Mouse (Mus musculus) erythroblast, adult 5-6 weeks (primary cell): Measurements from ENCODE around the gene Serpina6. TPM values are rescaled to one million over a fixed set of nuclear protein-coding genes. Genes with fewer than 3 reads are reported as not detected.

Experiments used
- ATAC-seq: replicated peaks from 2 replicates; pipeline ENCODE4 v1.8.0; 2016; ENCODE audit warnings: moderate number of reproducible peaks, mild to moderate bottlenecking, moderate TSS enrichment, inconsistent platforms; ENCODE audit not compliant: poor library complexity, low FRiP score, severe bottlenecking
- total RNA-seq, 2 experiments: library from RNA; stranded (forward) in 1 of 2; stranded (reverse) in 1 of 2; fragments of 150-400 nt in 1 of 2; fragments of 200-764, 138-1000 nt in 1 of 2; gene quantifications; 2 replicates each; pipeline versions ENCODE4 v1.2.3 to v1.2.4; 2015 to 2017; ENCODE audit warnings: low replicate concordance in 2 of 2

The Serpina6 gene
- total RNA-seq, 2 experiments from 2014 or later = not detected

DNA sequence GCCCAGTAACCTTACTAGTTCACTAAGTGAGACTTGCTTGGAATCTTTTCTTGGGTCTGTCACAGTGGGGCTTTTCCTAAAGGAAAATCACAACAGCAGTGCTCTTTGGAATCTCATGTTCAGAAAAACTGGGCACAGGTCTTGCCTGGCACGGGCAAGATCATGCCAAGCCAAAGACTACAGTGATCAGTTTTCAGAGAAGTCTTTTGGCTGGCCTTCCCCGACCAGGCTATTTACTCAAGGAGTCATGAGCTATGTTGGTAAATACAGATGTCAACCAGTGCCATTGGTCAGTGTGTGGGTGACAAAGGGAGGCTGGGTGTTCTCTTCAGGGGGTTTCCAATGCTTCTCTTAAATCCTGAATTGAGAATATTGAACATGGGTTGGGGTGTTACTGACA is 2.2 kb upstream of the Serpina6 start:
- ATAC-seq = no peak

DNA sequence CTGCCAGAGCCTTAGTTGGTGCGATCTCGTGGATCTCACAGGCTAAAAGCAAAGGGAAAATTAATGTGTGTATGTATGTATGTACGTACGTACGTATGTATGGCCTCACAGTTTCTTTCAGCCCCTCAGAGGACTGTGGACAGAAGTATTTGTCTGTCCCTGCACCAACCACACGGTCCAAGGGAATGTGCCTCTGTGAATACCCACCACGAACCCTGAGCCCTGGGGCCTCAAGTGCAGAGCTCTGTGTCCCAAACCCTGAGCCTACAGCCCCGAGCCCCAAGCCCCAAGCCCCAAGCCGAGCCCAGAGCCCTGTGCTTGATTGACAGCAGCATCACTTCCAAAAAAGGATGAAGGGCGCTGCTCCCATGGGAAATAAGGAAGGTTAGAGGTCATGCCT is 979 bp upstream of the Serpina6 start:
- ATAC-seq = no peak

DNA sequence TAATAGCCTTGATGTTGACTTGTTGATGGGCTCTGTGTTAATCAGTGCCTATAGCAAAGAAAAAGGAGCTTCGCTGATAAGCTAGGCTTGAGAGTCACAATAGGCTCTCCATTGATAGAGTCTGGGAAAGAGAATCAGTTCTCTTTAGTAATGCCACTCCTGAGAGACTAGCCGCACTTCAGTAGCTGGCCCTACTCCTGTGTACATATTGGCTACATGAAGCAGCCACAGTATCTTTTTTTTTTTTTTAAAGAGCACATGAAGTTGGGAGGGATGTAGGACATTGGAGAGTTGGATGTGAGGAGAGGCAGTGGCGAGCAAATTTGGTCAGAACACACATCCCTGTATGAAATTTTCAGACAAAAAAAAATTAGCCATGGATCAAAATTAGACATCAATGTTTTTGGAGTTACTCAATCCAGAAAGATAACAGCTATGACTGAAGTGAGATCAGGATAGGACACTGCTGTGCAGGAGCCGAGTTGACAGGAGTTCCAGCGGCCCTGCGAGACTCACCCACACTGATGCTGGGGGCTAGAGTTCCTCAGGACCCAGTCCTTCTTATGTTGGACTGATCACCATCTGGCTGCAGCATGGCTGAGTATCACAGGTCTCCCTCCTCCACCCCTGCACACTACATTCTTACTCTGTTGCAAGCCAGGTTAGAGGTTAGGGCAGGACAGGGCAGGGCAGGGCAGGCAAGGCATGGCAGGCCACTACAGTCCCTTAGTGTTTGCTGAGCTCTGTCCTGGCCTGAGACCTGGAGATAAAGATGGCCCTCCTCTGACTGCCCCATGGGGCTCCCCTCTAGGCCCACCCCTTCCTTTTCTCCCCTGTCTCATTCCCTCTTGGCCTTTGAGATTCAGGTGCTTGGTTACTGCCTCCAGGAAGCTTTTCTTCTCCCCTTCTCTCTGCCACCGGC is 1.6 kb downstream of the Serpina6 start:
- ATAC-seq = no peak

DNA sequence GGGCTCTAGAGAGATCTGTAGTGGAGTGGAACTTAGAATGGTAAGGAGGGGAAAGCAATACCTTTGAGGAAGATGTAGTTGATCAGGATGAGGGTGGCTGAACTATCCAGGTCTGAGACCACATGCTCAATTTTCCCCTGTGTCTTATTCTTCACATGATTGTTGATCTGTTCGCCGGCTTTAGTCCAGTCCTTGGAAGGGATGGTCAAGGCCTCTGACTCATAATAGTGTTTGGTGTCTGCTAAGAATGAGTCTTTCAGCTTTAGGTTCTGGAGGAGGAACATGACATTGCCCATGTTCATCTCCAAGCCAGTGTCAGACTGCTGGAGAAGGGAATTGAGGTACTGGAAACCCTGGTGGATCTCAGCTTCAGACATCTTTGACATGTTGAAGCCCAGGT is 3.2 kb downstream of the Serpina6 start:
- ATAC-seq = no peak

DNA sequence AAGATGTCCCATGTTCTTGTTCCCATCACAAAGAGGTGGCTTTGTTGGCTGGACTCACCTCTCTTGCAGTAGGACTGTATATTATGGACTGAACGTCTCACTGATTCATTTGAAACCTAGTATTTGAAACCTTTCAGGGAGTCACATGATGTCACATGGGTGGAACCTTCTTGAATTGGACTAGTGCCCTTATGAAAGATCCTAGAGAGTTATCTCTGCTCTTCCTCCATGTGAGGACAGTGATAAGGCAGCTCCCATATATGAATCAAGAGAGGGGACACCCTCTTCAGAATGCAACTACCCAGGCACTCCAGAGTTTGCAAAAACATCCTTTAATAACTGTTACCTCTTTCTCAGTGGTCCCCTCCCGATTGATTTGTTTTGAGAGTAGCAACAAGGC is 10.7 kb downstream of the Serpina6 start:
- no peak for ATAC-seq

DNA sequence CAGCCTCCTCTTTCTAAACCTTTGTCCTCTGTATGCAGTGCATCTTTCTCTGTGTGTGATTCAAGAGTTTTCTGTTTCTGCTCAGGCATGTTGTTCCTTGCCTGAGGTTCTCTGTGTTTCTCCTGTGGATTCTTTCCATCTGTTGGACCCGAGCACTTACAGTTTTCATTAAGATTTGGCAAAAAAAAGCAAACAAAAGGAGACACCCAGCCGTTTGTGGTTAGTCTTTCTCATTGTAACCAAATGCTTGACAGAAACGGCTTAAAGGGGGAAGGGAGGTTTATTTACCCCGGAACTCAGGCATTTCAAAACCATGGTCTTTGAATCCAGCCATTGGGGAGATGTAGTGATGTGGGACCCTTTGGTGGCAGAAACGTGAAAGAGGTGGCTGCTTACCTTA is 12.4 kb downstream of the Serpina6 start:
- ATAC-seq = no peak

DNA sequence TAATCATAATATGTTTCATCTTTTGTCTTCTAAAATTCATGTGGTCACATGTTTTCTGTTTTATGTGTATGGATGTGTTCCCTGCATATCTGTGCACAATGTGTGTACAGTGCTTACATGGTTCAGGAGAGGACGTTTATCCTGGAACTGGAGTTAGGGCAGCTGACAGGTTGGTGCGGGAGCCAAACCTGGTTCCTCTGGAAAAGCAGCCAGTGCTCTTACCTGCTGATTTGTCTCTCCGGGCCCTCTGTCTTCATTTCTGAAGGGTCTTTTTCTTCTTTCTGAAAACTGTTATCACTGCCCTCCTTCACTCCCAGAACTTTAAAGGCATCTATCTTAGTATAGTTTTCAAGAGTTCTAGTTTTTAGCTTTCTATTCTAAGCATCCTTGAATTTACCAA is 13.2 kb downstream of the Serpina6 start:
- ATAC-seq = no peak

DNA sequence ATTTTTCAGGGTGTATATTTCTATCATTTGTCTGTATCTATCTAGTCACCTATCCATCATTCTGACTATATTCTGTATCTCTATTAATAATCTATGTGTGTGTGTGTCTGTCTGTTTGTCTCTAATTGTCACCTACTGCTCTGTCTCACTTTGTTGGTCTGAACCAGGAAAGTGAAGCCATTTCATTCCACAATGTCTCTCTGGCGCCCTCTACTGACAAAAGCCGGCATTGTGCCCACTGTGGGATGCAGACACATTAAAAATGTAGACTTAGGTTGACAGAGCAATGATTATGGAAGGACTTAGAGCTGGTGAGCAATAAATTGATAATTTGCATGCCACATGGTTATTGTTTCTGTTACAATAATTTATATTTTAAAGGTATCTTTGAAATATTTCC is 13.7 kb downstream of the Serpina6 start:
- ATAC-seq = no peak

DNA sequence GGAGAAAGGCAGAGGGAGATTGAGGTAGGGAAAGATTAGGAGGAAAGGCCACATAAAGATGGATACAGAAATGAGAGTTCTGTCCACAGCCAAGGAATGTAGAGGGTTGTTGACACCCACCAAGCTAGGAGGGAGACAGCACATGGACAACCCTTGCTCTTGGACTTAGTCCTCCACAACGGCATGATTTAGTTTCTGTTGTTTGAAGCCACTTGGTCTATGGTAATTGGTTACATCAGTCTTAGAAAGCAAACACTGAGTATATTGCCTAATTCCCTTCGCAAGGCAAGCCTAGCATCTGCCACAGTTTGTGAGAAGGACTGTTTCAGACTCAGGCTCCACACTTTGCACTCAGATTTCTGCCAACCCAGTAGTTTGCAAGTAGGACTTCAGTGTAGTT is 21.2 kb downstream of the Serpina6 start:
- no peak for ATAC-seq

DNA sequence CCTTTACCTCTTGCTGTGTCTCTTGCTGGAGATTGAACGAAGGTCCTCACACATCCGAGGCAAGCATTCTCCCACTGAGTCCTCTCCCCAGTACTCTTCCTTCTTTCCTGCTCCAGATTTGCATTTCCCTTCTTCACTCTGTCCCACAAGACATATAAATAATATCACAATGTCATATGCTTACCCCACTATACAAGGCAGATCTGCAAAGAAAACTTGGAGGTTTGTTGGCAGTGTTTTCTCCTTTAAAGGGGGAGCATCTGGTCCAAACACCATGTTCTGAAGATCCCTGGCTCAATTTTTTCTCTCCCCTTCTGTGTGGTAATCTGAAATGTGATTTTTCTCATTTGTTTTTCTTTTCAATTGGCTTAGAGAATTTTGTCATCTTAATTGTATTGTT is 22.6 kb downstream of the Serpina6 start:
- no peak for ATAC-seq

DNA sequence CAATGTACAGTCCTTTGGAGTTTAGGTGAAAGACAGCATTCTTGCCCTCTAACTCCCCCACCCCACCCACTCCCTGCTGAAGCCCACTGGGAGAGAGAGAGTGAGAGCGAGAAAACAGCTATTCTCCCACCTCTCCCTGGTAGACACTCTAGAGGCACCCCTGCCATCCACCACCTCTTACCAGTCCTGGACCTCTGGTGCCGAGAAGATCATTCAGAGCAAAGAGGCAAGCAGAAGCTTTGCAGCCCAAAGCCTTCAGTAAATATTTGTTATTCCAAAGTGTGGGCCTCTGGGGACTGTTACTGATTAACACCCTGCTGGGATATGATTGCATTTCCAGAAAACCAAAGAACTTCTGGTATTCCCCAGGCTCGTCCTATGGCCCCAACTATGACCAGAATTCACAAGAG is 25.8 kb downstream of the Serpina6 start, which contains the start of gene Serpina10:
TSS of gene Serpina10 (minus strand) at position 242 of the 410 bp plus-strand sequence.
- no peak for ATAC-seq

DNA sequence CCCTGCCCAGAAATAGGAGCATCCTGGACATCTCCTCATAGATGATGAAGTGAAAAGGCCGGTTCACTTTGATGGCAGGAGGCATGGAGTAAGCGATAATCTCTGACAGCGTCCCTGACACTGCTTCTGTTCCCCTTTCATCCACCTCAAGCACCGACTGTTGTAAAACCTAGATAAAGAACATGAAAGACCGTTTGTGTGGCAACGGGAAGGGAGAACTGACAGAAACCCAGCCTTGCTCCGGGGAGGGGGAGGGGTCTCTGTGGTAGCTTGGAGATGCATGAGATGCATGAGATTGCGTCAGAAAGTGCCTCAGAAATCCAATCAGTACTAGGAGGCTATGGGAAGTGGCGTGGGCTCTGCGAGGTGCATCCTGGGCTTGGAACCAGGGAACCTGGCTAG is 40.2 kb downstream of the Serpina6 start:
- no peak for ATAC-seq

DNA sequence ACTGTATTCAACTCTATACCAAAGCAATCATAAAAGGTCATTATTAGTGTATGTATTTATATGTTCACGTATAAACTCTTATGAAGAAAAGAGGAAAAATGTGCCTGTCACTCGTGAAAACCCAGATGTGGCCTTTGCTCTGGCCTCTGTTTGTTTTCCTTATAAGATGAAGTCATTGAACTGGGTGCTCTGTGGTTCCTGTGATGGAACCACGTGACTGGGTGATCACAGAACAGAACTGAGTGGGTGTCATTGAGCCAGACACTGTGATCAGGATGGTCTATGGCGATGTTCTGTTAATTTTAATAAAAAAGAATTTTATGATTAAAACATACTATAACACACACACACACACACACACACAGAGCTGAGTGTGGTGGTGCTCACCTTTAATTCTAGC is 41.3 kb downstream of the Serpina6 start:
- no peak for ATAC-seq

DNA sequence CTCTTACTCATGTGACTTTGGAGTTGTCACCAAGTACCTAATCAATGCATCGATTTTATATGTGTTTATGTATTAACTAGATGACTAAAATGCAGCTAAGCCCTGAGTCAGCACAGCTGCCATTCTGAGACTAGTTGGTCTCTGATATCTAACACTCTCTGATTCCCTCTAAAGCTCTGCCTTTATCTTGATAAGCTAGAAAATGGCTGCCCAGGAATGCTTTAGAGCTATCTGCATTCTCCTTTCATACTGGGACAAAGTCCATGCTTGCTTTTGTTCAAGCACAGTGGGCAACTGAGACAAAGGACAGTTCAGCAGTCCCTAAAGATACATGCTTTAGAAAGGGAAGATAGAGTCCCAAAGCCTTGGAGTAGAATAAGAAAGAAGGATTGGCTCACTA is 41.9 kb downstream of the Serpina6 start:
- no peak for ATAC-seq

DNA sequence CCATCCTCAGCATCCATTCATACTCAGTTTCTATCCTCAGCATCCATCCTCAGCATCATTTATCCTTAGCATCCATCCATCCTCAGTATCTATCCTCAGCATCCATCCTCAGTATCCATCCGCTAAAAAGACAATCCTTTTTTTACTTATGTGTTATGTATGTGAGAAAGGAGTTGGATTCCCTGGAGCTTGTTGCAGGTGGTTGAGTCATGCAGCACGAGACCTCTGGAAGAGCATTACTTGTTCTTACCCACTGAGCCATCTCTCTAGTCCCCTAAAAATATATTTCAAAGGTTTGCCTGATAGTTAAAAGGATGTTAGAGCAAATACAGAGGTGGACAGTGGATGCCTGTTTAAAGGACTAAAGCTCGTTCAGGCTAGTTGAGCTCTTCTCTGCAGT is 55.2 kb downstream of the Serpina6 start:
- no peak for ATAC-seq

DNA sequence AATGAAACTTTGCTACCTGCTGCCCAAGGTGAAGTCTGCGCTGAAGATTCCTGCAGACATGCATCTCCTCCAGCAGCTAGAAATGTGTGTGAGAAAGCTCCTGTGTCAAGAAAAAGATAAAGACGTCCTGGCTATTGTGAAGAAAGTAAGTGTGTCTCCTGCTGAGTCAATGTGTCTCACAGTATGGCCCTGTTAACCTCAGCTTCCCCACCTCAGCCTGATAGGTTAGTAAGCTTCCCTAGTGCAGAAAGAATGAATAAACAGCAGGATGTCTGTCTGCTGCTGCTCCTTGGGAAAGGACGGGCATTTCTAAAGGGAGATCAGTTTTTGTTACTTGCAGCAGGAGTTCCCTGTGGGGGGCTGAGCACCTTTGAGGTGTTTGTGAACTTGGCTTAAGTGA is 56.6 kb downstream of the Serpina6 start:
- ATAC-seq = no peak

DNA sequence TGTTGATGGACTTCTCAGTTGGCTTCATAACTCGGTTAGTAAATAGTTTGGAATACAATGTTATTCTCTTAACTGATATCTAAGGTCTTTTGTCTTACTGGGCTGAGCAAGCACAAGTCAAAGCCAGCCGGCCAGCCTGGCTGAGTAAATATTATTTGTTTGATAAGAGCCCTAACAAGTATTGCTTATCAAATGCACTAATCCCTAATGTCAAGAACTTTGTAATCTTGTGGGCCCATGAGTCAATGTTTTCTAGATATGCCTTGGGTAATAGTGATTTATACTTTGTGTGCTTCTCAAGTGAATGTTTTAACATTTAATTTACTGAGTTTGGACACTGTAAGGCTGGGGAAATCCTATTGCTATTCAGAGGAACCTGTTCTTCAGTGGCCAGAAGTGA is 58.6 kb downstream of the Serpina6 start:
- ATAC-seq = no peak

Other genes with a start within 250 kb of the Serpina6 start
- not detected in 2 replicates for gene 9330161L09Rik, start 249.4 kb downstream of the Serpina6 start, total RNA-seq (2015; ENCODE audit: low replicate concordance)
- gene 9330161L09Rik, start 249.4 kb downstream of the Serpina6 start, total RNA-seq (2017; ENCODE audit: low replicate concordance) = 0.42 TPM in 1 of 2 replicates, not detected in the other
- gene Ddx24, start 231.4 kb downstream of the Serpina6 start, total RNA-seq (2015; ENCODE audit: low replicate concordance) = 21.5 and 31.8 TPM in 2 replicates
- 46.3 and 55.2 TPM in 2 replicates for gene Ddx24, start 231.4 kb downstream of the Serpina6 start, total RNA-seq (2017; ENCODE audit: low replicate concordance)
- 125 and 138 TPM in 2 replicates for gene Ifi27, start 223.0 kb downstream of the Serpina6 start, total RNA-seq (2015; ENCODE audit: low replicate concordance)
- gene Ifi27, start 223.0 kb downstream of the Serpina6 start, total RNA-seq (2017; ENCODE audit: low replicate concordance) = 117 and 145 TPM in 2 replicates
- gene Ifi27l2a, start 213.5 kb downstream of the Serpina6 start, total RNA-seq (2015; ENCODE audit: low replicate concordance) = 7.5 and 30.9 TPM in 2 replicates
- gene Ifi27l2a, start 213.5 kb downstream of the Serpina6 start, total RNA-seq (2017; ENCODE audit: low replicate concordance) = 3.2 and 26.5 TPM in 2 replicates
- not detected in 2 replicates for gene Ifi27l2b, start 200.0 kb downstream of the Serpina6 start, total RNA-seq (2015; ENCODE audit: low replicate concordance)
- not detected in 2 replicates for gene Ifi27l2b, start 200.0 kb downstream of the Serpina6 start, total RNA-seq (2017; ENCODE audit: low replicate concordance)
- not detected in 2 replicates for gene Ppp4r4, start 124.9 kb downstream of the Serpina6 start, total RNA-seq (2015; ENCODE audit: low replicate concordance)
- 0.42 TPM in 1 of 2 replicates, not detected in the other for gene Ppp4r4, start 124.9 kb downstream of the Serpina6 start, total RNA-seq (2017; ENCODE audit: low replicate concordance)
- gene Serpina10, start 25.8 kb downstream of the Serpina6 start, total RNA-seq (2015; ENCODE audit: low replicate concordance) = not detected in 2 replicates
- gene Serpina10, start 25.8 kb downstream of the Serpina6 start, total RNA-seq (2017; ENCODE audit: low replicate concordance) = not detected in 2 replicates
- gene Serpina16, start 18.9 kb upstream of the Serpina6 start, total RNA-seq (2015; ENCODE audit: low replicate concordance) = not detected in 2 replicates
- gene Serpina16, start 18.9 kb upstream of the Serpina6 start, total RNA-seq (2017; ENCODE audit: low replicate concordance) = not detected in 2 replicates
- gene Serpina1f, start 38.3 kb upstream of the Serpina6 start, total RNA-seq (2015; ENCODE audit: low replicate concordance) = not detected in 2 replicates
- not detected in 2 replicates for gene Serpina1f, start 38.3 kb upstream of the Serpina6 start, total RNA-seq (2017; ENCODE audit: low replicate concordance)
- gene Serpina1d, start 116.4 kb upstream of the Serpina6 start, total RNA-seq (2015; ENCODE audit: low replicate concordance) = not detected in 2 replicates
- gene Serpina1d, start 116.4 kb upstream of the Serpina6 start, total RNA-seq (2017; ENCODE audit: low replicate concordance) = not detected in 2 replicates
- gene Serpina1b, start 173.2 kb upstream of the Serpina6 start, total RNA-seq (2015; ENCODE audit: low replicate concordance) = not detected in 2 replicates
- not detected in 2 replicates for gene Serpina1b, start 173.2 kb upstream of the Serpina6 start, total RNA-seq (2017; ENCODE audit: low replicate concordance)
- not detected in 2 replicates for gene Serpina1a, start 206.3 kb upstream of the Serpina6 start, total RNA-seq (2015; ENCODE audit: low replicate concordance)
- not detected in 2 replicates for gene Serpina1a, start 206.3 kb upstream of the Serpina6 start, total RNA-seq (2017; ENCODE audit: low replicate concordance)
- not detected in 2 replicates for gene Serpina1c, start 247.7 kb upstream of the Serpina6 start, total RNA-seq (2015; ENCODE audit: low replicate concordance)
- gene Serpina1c, start 247.7 kb upstream of the Serpina6 start, total RNA-seq (2017; ENCODE audit: low replicate concordance) = not detected in 2 replicates